Mouse (Mus musculus) bone marrow macrophage, adult 2 months (primary cell): ENCODE measurements at regions not wholly inside any gene's neighbourhood (a gene's known extent, or its start where the extent isn't known, plus 50 kb on each side); places are given as distances from the start of the nearest gene placed in this dataset.

ENCODE experiments used
- CTCF ChIP-seq: IDR thresholded peaks from 2 replicates; pipeline ENCODE4 v1.5.1; 2012; ENCODE audit warnings: low read depth, mild to moderate bottlenecking, low read length, moderate library complexity
- POLR2A ChIP-seq: IDR thresholded peaks from 2 replicates; pipeline ENCODE4 v1.6.1; 2012; ENCODE audit warnings: mild to moderate bottlenecking, low read depth, low read length, borderline replicate concordance

DNA sequence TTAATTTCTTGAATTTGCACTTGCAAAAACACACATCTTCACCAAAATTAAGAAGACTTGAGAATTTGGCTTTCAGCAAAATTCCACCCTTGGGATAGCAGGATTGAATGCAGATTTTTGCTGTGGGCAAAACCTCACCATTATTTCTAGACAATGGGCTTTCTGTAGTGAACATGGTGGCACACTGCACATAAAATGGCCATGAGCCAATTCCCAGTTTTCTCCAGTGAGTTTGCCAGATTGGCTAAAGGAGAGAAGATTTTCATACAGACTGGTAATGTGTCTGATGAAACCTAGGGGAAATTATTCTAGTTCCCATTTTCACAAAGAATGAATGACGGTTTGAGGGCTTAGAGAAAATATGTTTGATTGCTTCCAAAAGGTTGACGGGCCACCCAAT is 2640.1 kb upstream of the Gm7489 start:
- TF ChIP-seq POLR2A (no peak), CTCF (no peak)
